Mouse (Mus musculus) neural tube, embryonic 11.5 days (tissue): ENCODE measurements around the gene Enkd1. TPM values are rescaled to one million over a fixed set of nuclear protein-coding genes. Genes with fewer than 3 reads are reported as not detected.
A peak's percentile ranks its signal among the peaks of the same experiment; 100 is the strongest.

Experiments
- ATAC-seq: fragments of 200-750 bp; cut with Nextera tagmentation; 2 replicates; pipeline ENCODE4 v1.8.0; 2017; ENCODE audit warnings: moderate number of reproducible peaks, mild to moderate bottlenecking, moderate TSS enrichment, moderate library complexity; ENCODE audit not compliant: insufficient read depth, low FRiP score, low TSS enrichment
- DNase-seq: peaks from one replicate; pipeline ENCODE4 v3.0.0-alpha.2; 2015; ENCODE audit warnings: low spot score
- H3K27ac ChIP-seq: fragments of 300-500 bp; sonication (generic); 2 replicates; pipeline ENCODE4 v1.5.1; 2014; ENCODE audit warnings: low read depth, mild to moderate bottlenecking, low read length
- H3K27me3 ChIP-seq: fragments of 300-500 bp; sonication (generic); 2 replicates; pipeline ENCODE4 v1.6.1; 2014; ENCODE audit warnings: mild to moderate bottlenecking, low read length, mixed read lengths; ENCODE audit not compliant: control insufficient read depth, insufficient read depth
- H3K36me3 ChIP-seq: fragments of 300-500 bp; sonication (generic); 2 replicates; pipeline ENCODE4 v1.6.1; 2014; ENCODE audit warnings: mild to moderate bottlenecking, low read length, moderate library complexity, mixed read lengths; ENCODE audit not compliant: control insufficient read depth, insufficient read depth
- H3K4me1 ChIP-seq: fragments of 300-500 bp; sonication (generic); 2 replicates; pipeline ENCODE4 v1.6.1; 2014; ENCODE audit warnings: low read length, mixed read lengths; ENCODE audit not compliant: control insufficient read depth, insufficient read depth
- H3K4me2 ChIP-seq: fragments of 300-500 bp; sonication (generic); 2 replicates; pipeline ENCODE4 v1.6.1; 2014; ENCODE audit warnings: low read depth, mild to moderate bottlenecking, moderate library complexity
- H3K4me3 ChIP-seq: fragments of 300-500 bp; sonication (generic); 2 replicates; pipeline ENCODE4 v1.5.1; 2014; ENCODE audit warnings: low read depth, low read length
- H3K9ac ChIP-seq: fragments of 300-500 bp; sonication (generic); 2 replicates; pipeline ENCODE4 v1.6.1; 2014; ENCODE audit warnings: mild to moderate bottlenecking, low read length
- H3K9me3 ChIP-seq: fragments of 300-500 bp; sonication (generic); 2 replicates; pipeline ENCODE4 v1.6.1; 2016; ENCODE audit warnings: low read length; ENCODE audit not compliant: control insufficient read depth
- WGBS: fragments of 180-500 bp; shearing (Covaris S2); extraction: QIAGEN DNeasy Blood & Tissue Kit; methylation state at CpG from one replicate; pipeline ENCODE4 v1.1.7; 2014; 5-methylcytosine and 5-hydroxymethylcytosine counted together
- polyA plus RNA-seq: library from polyadenylated mRNA; unstranded; fragments of >200 nt; fragmentation: Nextera tagmentation; extraction: Ambion mirVana; gene quantifications from 2 replicates; pipeline ENCODE4 v1.2.1, GENCODE M21; 2014

Gene Enkd1
- 27.6 and 27.8 TPM in 2 replicates for polyA plus RNA-seq

DNA sequence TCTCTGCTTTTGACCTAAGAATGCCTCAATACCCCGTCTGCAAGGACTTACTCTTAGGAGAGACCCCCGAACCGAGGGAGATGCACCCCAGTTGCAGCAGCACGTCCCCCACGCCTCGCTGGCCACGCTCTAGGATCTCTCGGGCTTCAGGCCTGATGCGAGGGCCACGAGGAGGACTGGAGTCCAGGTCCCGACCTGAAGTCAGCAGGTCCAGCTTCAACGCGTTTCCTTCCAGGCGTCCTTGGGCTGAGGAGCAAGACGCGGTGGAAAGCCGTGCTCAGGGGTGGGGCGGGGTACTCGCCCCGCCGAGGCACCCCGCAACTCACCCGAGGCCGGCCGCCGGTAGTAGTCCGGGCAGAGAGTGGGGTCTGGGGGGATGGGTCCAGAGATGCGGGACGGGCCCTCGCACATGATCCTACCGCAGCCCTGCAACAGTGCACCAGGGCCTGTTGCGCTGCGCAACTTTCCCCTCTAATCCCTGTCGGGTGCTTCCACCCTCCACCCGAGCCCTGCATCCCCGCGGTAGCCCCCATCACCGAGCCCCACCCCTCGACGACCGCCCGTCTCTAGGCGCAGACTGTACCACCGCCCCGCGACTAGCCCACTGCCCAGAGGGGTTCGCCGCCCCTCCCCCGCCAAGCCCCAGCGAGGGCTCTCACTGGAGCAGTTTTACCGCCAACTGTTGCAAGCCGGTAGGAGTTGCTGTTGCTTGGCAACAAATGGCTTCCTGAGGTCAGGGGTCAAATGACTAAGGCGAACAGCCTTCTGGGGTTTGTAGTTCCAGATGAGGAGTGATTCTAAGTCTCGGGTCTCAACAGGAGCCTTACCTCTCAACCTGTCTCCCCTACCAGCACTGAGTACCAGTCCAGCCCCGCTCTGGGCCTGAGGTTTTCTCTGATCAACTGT lies at the start of gene Enkd1, which contains the start of gene 4933405L10Rik:
Enkd1 (minus strand) TSS at position 713 of the 906 bp plus-strand sequence.
4933405L10Rik (plus strand) TSS at position 158 of the 906 bp plus-strand sequence.
- no peaks in the 10 kb centered on the region for H3K9me3 ChIP-seq
- H3K9ac ChIP-seq = peak within 1 kb of the TSS; percentile 77
- H3K4me3 ChIP-seq = peak within 1 kb of the TSS; percentile 70
- H3K27me3 ChIP-seq = no peaks in the 10 kb centered on the region
- peaks cover 9% of the 10 kb centered on the region for H3K4me1 ChIP-seq
- H3K4me2 ChIP-seq = peak within 1 kb of the TSS; percentile 88
- DNase-seq (peak; percentile 92), ATAC-seq (peak; percentile 76)
- 0 out of 2 replicates have a peak within 1 kb of the TSS, but pooled peaks have one; percentile 17 for H3K27ac ChIP-seq
- under 1% methylated on average over 55 of the region's 55 CpGs for WGBS
- peaks cover 8% of the 10 kb centered on the region for H3K36me3 ChIP-seq

DNA sequence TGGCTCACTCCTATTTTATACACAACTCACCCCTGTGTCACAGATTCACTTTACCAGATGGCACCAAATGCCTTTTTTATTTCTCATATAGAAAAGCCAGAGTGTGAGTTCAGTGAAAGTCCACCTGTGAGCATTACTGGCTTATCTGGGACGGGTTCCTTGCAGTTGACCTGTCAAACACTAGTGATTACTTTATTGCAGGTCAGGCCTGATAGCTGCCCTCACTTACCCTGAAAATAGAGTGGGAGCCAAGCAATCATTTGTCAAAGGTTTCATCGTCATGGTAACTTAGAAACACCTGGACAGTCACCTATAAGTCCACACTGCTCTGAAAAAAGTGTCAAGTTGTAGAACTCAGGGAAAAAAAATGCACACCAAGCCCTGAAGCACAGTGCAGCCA lies 46.7 kb upstream of the Enkd1 start:
- Histone ChIP-seq H3K27ac (no peak overlapping the region), H3K27me3 (no peaks in the 10 kb centered on the region), H3K4me3 (no peak overlapping the region), H3K9ac (no peak overlapping the region), H3K36me3 (no peaks in the 10 kb centered on the region), H3K4me2 (no peak overlapping the region), H3K9me3 (no peaks in the 10 kb centered on the region), H3K4me1 (peaks cover 6% of the 10 kb centered on the region; the same call in 1 of the 2 replicates)
- DNase-seq (no peak), ATAC-seq (no peak)
- 75% methylated on average over 2 of the region's 2 CpGs for WGBS

DNA sequence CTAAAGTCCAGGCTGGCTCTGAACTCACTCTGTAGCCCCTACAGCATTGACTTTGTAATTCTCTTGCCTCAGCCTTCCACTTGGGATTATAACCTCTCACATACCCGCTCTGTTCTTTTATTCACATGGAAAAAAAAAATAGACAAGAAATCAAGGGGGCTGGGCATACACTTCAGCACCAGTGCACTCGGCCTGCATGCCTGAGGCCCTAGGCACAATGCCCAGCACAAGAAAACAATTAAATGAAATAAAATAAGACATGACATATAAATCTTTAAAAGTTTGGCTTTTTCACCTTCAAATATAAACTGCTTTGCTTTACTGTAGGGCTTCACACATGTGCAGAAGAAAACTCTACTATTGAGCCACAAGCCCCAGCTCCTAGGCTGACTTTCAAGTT lies 45.9 kb upstream of the Enkd1 start:
- DNase-seq (no peak), ATAC-seq (no peak)
- Histone ChIP-seq H3K9ac (no peak overlapping the region), H3K9me3 (no peaks in the 10 kb centered on the region), H3K4me3 (no peak overlapping the region), H3K36me3 (no peaks in the 10 kb centered on the region), H3K27me3 (no peaks in the 10 kb centered on the region), H3K4me2 (no peak overlapping the region), H3K4me1 (peaks cover 6% of the 10 kb centered on the region; the same call in 1 of the 2 replicates), H3K27ac (no peak overlapping the region)
- WGBS = 90% methylated on average over 2 of the region's 2 CpGs

DNA sequence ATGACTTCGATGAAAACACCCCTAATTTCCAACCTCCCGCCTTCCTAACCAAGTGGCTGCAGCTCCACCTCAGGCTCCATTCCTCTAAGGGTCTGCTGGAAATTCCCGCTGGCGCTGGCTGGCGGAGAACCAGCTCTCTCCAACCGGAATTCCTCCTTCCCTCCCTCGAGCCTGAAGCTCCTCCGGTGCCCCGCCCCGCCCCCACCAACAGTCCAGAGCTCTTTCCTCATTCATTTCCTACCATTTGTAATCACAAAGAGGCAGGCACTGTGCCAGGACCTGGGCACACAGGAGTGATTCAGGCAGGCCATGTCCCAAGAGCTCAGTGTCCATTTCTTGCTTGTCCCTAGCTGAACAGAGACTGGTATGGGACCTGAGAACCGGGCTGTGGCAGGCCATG lies 42.6 kb upstream of the Enkd1 start:
- no peak for ATAC-seq
- Histone ChIP-seq H3K4me1 (peaks cover 3% of the 10 kb centered on the region; the same call in 1 of the 2 replicates), H3K27ac (no peak overlapping the region), H3K36me3 (no peaks in the 10 kb centered on the region), H3K9me3 (no peaks in the 10 kb centered on the region), H3K4me3 (no peak overlapping the region), H3K4me2 (peak overlapping the region; percentile 7; the same call in 1 of the 2 replicates), H3K27me3 (no peaks in the 10 kb centered on the region), H3K9ac (no peak overlapping the region)
- 12% methylated on average over 11 of the region's 11 CpGs for WGBS
- peak; percentile 40 for DNase-seq

DNA sequence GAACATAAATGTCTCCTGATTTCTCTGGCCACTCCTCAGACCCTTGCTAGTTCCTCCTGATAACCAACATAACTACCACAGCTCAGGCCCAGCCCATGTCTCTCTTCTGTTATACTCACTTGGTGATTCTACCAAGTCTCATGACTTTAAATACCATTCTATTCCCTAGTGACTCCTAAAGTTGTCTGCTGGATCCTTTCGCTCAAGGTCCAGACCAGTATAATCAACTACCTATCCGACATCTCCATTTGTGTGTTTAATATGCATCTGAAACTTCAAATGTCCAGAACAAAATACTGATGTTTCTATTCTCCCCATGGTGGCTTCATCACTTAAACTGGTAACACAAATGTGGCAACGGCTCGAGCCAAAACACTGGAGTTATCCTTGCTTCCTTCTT lies 35.3 kb upstream of the Enkd1 start:
- no peak for DNase-seq
- H3K27ac ChIP-seq = no peak overlapping the region
- 87% methylated on average over 4 of the region's 4 CpGs for WGBS
- no peaks in the 10 kb centered on the region for H3K36me3 ChIP-seq
- no peaks in the 10 kb centered on the region for H3K9me3 ChIP-seq
- no peak overlapping the region for H3K4me3 ChIP-seq
- no peak overlapping the region for H3K9ac ChIP-seq
- no peak overlapping the region for H3K4me2 ChIP-seq
- H3K27me3 ChIP-seq = no peaks in the 10 kb centered on the region
- ATAC-seq = no peak
- no peaks in the 10 kb centered on the region for H3K4me1 ChIP-seq

DNA sequence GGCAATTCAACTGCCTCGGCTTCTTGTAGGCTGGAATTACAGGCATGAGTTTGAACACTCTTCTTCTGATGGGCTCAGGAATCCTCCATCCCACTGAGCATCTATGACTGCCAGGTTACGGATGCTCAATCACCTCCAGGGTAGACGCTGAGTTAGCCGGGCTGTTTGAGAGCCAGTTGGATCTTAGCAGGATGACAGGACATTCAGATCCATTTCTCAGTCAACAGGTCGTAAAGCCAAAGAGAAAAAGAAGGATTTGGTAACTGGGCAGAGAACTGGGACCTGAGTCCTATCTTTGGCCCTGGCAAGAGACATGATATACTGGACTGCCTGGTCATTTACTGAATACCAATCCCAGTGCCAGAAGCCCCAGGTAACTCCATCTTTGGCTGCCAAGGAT lies 31.2 kb upstream of the Enkd1 start:
- Histone ChIP-seq H3K4me1 (no peaks in the 10 kb centered on the region), H3K4me2 (no peak overlapping the region), H3K27me3 (no peaks in the 10 kb centered on the region), H3K27ac (no peak overlapping the region), H3K4me3 (no peak overlapping the region), H3K9me3 (no peaks in the 10 kb centered on the region), H3K36me3 (no peaks in the 10 kb centered on the region), H3K9ac (no peak overlapping the region)
- ATAC-seq = no peak
- WGBS = 92% methylated on average over 5 of the region's 5 CpGs
- no peak for DNase-seq

DNA sequence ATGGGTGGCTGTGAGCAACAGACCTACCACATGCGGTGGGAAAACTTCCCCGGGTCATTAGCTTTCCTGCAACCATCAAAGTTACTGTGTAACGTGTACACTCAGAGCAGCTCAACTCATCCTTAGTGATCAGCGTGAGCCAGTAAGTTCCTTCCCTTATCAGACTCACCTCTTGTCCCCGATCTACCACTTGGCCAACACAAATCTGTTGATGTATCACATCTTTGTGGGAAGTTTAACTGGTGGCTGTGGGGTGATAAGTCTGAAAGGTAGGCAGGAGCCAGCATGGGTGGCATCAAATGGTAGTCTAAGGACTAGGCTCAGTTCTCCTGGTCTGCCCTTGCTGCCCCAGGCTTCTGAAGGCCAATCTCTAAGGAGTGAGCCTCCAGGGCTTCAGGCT lies 24.2 kb upstream of the Enkd1 start:
- H3K9ac ChIP-seq = no peak overlapping the region
- 90% methylated on average over 5 of the region's 5 CpGs for WGBS
- H3K27me3 ChIP-seq = no peaks in the 10 kb centered on the region
- no peak overlapping the region for H3K27ac ChIP-seq
- H3K4me2 ChIP-seq = no peak overlapping the region
- ATAC-seq (no peak), DNase-seq (no peak)
- no peaks in the 10 kb centered on the region for H3K4me1 ChIP-seq
- no peak overlapping the region for H3K4me3 ChIP-seq
- H3K9me3 ChIP-seq = no peaks in the 10 kb centered on the region
- H3K36me3 ChIP-seq = no peaks in the 10 kb centered on the region

DNA sequence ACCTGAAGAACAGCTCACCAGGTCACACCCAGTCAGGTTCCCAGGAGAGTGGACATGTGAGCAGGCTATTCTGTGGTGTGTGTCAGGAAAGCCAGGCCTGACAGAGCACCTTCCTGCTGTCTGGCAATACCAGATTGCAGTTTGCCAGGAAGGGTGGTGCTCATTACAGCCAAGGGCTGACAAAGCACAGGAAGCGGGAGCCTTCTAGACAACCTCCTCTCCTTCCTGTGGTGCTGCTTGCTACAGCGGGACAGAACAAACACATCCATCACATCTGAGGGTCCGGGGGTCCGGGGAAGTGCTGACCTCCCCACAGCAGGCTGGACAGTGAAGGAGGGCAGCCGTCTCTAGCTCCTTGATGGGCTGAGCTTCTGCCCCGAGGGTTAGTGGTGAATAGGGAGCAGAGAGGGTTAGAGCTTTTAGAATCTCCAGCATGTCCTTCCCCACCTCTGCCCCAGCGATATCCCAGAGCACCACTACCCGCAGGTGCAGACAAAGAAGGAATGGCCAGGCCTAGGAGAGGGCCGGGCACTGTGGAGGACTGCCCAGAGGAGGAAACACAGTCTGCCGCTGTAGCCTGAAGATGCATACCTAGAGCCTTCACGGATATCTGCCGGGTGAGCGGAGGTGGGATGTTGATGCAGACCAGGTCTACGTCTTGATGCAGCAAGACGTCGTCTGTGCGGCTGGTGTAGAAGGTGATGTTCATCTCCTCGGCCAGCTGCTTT lies 19.6 kb upstream of the Enkd1 start:
- ATAC-seq = no peak
- Histone ChIP-seq H3K4me3 (no peak overlapping the region), H3K4me2 (no peak overlapping the region), H3K27ac (no peak overlapping the region), H3K36me3 (no peaks in the 10 kb centered on the region), H3K9ac (no peak overlapping the region), H3K9me3 (no peaks in the 10 kb centered on the region), H3K27me3 (no peaks in the 10 kb centered on the region), H3K4me1 (no peaks in the 10 kb centered on the region)
- no peak for DNase-seq
- 81% methylated on average over 18 of the region's 18 CpGs for WGBS
